Mouse (Mus musculus): ENCODE results near the gene Leap2.

DNA sequence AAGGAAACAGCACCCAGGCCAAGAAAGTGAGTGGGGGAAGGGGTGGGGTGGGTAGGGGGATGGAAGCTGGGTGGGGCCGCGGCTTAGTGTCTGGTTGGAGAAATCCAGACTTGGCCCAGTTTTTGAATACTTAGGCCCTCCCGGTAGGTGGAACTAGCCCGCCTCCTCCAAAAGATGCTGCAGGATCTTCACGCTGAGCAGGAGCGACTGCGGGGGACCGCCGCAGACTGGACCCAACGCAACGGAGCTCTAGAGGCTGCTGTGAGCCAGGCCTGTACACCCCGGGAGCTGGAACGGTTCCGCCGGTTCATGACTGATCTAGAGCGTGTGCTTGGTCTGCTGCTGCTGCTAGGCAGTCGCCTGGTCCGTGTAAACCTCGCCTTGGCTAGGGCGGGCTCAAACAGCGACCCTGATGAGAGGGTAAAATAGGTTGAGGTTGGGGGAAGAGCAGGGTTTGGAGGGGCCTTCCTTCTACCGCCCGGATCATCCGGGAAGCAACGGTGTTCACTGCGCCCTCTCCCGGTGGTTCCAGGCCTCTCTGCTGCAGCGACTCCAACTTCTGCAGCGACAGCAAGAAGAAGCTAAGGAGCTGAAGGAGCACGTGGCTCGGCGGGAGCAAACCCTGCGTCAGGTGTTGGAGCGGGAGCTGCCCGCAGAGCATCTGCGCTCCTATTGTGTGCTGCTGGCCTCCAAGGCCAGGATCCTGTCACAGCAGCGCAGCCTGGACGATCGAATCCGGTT, 43.4 kb upstream of the Leap2 start:
- TF ChIP-seq HCFC1 (IDR thresholded peaks at IDR 0.05; ENCODE audit: low read depth, low read length) (no peak), CTCF (IDR thresholded peaks at IDR 0.05 in 2 of 3, conservative IDR thresholded peaks at IDR 0.05 in 1 of 3; ENCODE audit: control insufficient read depth in 1 of 3, insufficient read depth in 1 of 3, low read depth in 2 of 3, low read length in 3 of 3, poor library complexity in 1 of 3, severe bottlenecking in 1 of 3) (0 out of 6 replicates have a peak, but pooled peaks of 1 of the 3 experiments have one; percentile 16)
